Mouse (Mus musculus) gastrocnemius, adult 18-20 months (tissue): ENCODE results near the gene C1qtnf6. TPM values are rescaled to one million over a fixed set of nuclear protein-coding genes. Genes with fewer than 3 reads are reported as not detected.

Experiments
- DNase-seq: peaks from one replicate; pipeline ENCODE4 v3.0.0; 2021; ENCODE audit warnings: low spot score
- total RNA-seq, 2 experiments: library from RNA; stranded (reverse); gene quantifications; 2 replicates each; pipeline ENCODE4 v1.2.3; 2021

The C1qtnf6 gene
- total RNA-seq, 2 experiments from 2014 or later: 1.0 to 2.4 TPM

DNA sequence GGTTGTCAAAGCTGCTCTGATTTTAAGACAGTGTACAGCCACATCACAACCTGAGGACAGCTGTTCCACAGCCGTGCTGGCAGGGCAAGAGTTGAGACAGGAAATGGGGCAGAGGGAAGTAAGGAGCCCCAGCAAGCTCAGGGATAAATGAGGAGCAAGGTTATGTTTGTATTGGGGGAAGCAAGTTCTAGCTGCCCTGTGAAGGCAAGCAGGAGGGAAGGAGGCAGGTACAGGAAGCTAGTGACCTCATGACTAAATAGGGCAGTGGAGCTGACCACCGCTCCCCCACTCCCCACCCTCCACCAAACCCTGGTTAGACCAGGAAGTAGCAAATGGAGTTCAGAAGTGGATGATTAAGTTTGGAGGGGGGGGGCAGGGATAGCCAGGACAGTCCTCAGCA lies 50.2 kb downstream of the C1qtnf6 start:
- no peak for DNase-seq

DNA sequence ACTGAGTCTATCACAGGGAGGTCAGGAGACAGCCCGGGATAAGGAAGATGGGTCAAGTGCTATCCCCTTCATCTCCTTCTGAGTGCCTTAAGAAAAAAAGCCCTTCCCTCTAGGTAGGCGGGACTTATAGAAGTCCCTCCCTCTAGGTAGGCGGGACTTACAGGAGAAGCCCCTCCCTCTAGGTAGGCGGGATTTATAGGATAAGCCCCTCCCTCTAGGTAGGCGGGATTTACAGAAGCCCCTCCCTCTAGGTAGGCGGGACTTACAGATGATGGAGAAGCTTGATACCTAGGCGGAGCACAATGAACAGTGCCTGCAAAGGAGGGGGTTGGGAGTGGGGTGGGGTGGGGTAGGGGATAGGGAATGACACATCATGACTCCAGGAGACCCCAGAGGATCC lies 51.1 kb downstream of the C1qtnf6 start:
- no peak for DNase-seq

DNA sequence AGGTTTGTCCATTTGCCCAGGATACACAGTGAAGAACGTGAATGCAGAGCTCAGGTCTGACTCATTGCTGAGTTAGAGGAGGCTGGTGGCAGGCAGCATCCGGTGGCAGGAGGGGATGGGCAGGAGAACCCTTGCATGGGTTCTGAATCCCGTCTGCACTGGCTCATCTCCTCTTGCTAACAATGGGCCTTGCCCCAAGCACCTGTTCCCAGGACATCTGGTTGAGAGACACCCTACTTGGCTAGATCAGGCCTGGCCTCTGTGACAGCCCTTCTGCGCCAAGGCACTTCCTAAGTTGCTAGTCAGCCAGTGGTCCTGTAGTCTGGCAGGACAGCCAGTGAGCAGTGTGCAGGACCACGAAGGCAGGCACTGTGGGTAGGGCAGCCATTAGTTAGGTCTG lies 51.7 kb downstream of the C1qtnf6 start:
- no peak for DNase-seq

DNA sequence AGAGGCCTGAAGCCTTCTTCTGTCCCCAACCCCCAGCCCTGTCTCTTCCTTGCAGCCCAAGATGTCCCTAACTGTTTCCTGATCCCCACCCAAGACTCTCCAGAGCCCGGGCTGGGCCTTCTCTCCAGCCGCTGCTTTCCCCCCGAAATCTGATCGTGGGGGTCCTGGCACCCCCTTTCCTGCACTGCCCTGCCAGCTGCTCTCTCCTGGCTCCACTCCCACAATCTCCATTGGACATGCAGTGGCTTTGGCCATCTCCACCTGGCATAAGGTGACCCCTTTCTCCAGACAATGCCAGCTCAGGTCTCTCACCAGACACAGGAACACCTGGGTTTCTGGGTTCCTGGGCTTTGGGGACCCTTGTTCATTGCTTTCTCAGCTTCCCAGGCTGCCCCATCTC lies 53.1 kb downstream of the C1qtnf6 start:
- DNase-seq: no peak

DNA sequence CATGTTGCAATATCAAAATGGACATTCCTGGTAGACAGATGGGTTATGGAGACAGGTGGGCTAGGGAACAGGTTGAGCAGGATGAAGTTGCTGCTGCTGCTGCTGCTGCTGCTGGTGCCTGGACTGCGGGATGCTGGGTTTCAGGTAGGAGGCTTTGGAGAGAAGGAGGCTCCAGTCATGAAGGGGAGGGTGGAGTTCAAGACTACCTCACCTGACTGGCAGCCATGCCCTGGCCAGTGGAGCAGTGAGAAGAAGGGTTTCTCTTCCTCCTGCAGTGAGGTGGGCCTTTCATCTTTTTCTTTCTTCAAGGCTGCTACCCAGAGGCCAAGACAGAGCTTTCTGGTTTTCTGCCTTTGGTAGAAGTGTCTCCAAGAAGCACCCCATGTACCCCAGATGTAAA lies 54.3 kb downstream of the C1qtnf6 start:
- DNase-seq: no peak

DNA sequence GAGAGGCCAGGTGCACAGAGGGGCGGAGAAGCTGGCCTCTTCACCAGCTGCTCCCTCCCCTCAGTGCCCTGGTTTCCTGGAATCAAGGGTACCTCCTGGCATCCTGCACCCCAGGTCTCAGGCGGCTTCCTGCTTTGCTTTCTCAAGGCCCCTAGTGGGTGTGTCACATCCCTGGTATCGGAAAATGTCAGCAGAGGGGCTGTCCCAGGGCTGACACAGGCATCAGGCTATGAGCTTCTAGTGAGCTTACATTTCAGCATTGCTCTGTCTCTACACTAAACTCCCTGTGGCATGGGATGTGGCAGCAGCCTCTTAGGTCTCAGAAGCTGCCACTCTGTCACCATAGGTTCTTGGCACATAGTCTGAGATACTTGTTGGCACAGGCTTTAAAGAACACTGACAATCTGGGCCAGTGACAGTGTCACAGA lies 55.6 kb downstream of the C1qtnf6 start:
- no peak for DNase-seq

DNA sequence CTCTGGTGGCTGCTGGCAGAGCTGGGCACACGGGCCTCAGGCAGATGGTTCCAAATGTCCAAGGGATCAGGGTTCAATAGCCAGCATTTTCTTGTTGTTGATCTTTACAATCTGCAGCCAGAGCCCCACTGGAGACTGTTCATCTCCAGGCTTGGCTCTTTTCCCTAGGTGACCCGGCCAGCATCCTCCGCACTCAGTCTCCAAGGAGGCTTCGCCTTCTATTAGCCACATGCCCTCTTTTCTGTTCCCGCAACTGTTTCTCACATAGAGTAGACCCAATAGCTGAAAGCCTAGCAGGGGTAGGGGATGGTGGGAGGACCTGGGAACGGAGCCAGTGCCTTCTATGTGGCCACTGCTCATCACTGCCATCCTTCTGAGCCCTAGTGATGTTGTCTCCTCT lies 57.8 kb downstream of the C1qtnf6 start:
- no peak for DNase-seq

Other genes starting within 250 kb of the C1qtnf6 start
- gene Csf2rb2, start 225.7 kb downstream of the C1qtnf6 start, total RNA-seq: 1 to 10 TPM in 1 of 2 experiments, under 1 TPM in 1; 0.82 to 1.2 TPM
- gene Csf2rb, start 205.7 kb downstream of the C1qtnf6 start, total RNA-seq: 1 to 10 TPM; 1.6 to 1.7 TPM
- gene Tex33, start 135.5 kb downstream of the C1qtnf6 start, total RNA-seq: not detected
- gene Tst, start 125.5 kb downstream of the C1qtnf6 start, total RNA-seq: 10 to 100 TPM; 21.7 to 24.2 TPM
- 10 to 100 TPM; 56.5 to 65.3 TPM for gene Mpst, start 125.0 kb downstream of the C1qtnf6 start, total RNA-seq
- 10 to 100 TPM in 1 of 2 experiments, 1 to 10 TPM in 1; 8.4 to 13.9 TPM for gene Kctd17, start 102.9 kb downstream of the C1qtnf6 start, total RNA-seq
- under 1 TPM in 1 of 2 experiments, not detected in 1; 0.17 TPM for gene Tmprss6, start 62.8 kb downstream of the C1qtnf6 start, total RNA-seq
- gene Il2rb, start 36.1 kb downstream of the C1qtnf6 start, total RNA-seq: not detected
- gene Sstr3, start 13.3 kb upstream of the C1qtnf6 start, total RNA-seq: not detected
- 1 to 10 TPM in 1 of 2 experiments, under 1 TPM in 1; 0.96 to 1.8 TPM for gene Rac2, start 41.4 kb upstream of the C1qtnf6 start, total RNA-seq
- gene Cyth4, start 65.6 kb upstream of the C1qtnf6 start, total RNA-seq: 1 to 10 TPM in 1 of 2 experiments, under 1 TPM in 1; 0.82 to 2.3 TPM
- under 1 TPM; 0.02 to 0.05 TPM for gene Elfn2, start 187.4 kb upstream of the C1qtnf6 start, total RNA-seq
- gene Mfng, start 242.1 kb upstream of the C1qtnf6 start, total RNA-seq: 1 to 10 TPM; 1.8 to 3.6 TPM